Mouse (Mus musculus) brain, embryonic 14.5 days (tissue): ENCODE results near the gene Gdap1l1. TPM values are rescaled to one million over a fixed set of nuclear protein-coding genes. Genes with fewer than 3 reads are reported as not detected.
A peak's percentile ranks its signal among the peaks of the same experiment; 100 is the strongest.

Source experiments
- DNase-seq: peaks from one replicate; pipeline ENCODE4 v3.0.0-alpha.2; 2011; ENCODE audit warnings: low read depth
- CTCF ChIP-seq: fragments of 200-500 bp; IDR thresholded peaks from 2 replicates; pipeline ENCODE4 v1.5.1; 2012; ENCODE audit warnings: inconsistent platforms, mild to moderate bottlenecking, moderate library complexity, borderline replicate concordance; ENCODE audit not compliant: insufficient read depth, insufficient read length; ENCODE audit errors: extremely low read depth
- POLR2A ChIP-seq: fragments of 200-500 bp; IDR thresholded peaks from 2 replicates; pipeline ENCODE4 v1.6.1; 2012; ENCODE audit warnings: mild to moderate bottlenecking, inconsistent platforms, borderline replicate concordance; ENCODE audit not compliant: poor library complexity, insufficient read depth, insufficient read length, severe bottlenecking; ENCODE audit errors: extremely low read depth
- polyA plus RNA-seq: library from polyadenylated mRNA; depleted of rRNA; stranded (reverse); fragments of >200 nt; gene quantifications from 2 replicates; pipeline ENCODE4 v1.2.3, GENCODE M21; 2012

Gdap1l1 gene
- polyA plus RNA-seq, 1 experiment, result 170 TPM

GRCm38 (mm10) chr2:163411840-163412239, 26.4 kb upstream of the Gdap1l1 start:
- TF ChIP-seq CTCF (no peak), POLR2A (no peak)
- DNase-seq, result no peak

- DNase-seq, result peak; percentile 5
- no peak for TF ChIP-seq CTCF
- no peak for TF ChIP-seq POLR2A
Observed at GRCm38 (mm10) chr2:163412419-163412818, 25.9 kb upstream of the Gdap1l1 start.

- TF ChIP-seq POLR2A (no peak), CTCF (no peak)
- no peak for DNase-seq
Observed at GRCm38 (mm10) chr2:163412846-163413590, 25.3 kb upstream of the Gdap1l1 start.

GRCm38 (mm10) chr2:163417026-163417425, 21.2 kb upstream of the Gdap1l1 start:
- no peak for DNase-seq
- TF ChIP-seq POLR2A, result no peak
- no peak for TF ChIP-seq CTCF

GRCm38 (mm10) chr2:163417830-163418229, 20.4 kb upstream of the Gdap1l1 start:
- TF ChIP-seq POLR2A, result no peak

GRCm38 (mm10) chr2:163418841-163419345, 19.4 kb upstream of the Gdap1l1 start:
- TF ChIP-seq CTCF (no peak), POLR2A (no peak)
- DNase-seq, result no peak

More at GRCm38 (mm10) chr2:163417830-163418229, 20.4 kb upstream of the Gdap1l1 start:
- DNase-seq, result no peak

- peak; percentile 100 for DNase-seq
- TF ChIP-seq CTCF, result peak; percentile 25; the same call in 1 of the 2 replicates
- TF ChIP-seq POLR2A, result peak; percentile 74; the same call in 1 of the 2 replicates
Observed at GRCm38 (mm10) chr2:163419346-163420045, 18.8 kb upstream of the Gdap1l1 start.

GRCm38 (mm10) chr2:163420366-163420886, 17.9 kb upstream of the Gdap1l1 start:
- DNase-seq, result peak; percentile 9
- TF ChIP-seq CTCF, result no peak
- TF ChIP-seq POLR2A, result no peak

GRCm38 (mm10) chr2:163422895-163423660, 15.2 kb upstream of the Gdap1l1 start:
- TF ChIP-seq CTCF, result no peak
- TF ChIP-seq POLR2A, result no peak
- no peak for DNase-seq

- DNase-seq, result no peak
- TF ChIP-seq CTCF (no peak), POLR2A (no peak)
Observed at GRCm38 (mm10) chr2:163424597-163424996, 13.7 kb upstream of the Gdap1l1 start, which contains the start of gene Oser1. Gene Oser1 (minus strand): TSS chr2:163424697.

- TF ChIP-seq CTCF, result no peak
- no peak for TF ChIP-seq POLR2A
- no peak for DNase-seq
Observed at GRCm38 (mm10) chr2:163428346-163429011, 9.8 kb upstream of the Gdap1l1 start.

GRCm38 (mm10) chr2:163431289-163431688, 7.0 kb upstream of the Gdap1l1 start:
- TF ChIP-seq CTCF, result no peak
- no peak for TF ChIP-seq POLR2A
- DNase-seq, result no peak
